Mouse (Mus musculus) kidney, embryonic 15.5 days (tissue): ENCODE measurements around the gene Gsn. TPM values are rescaled to one million over a fixed set of nuclear protein-coding genes. Genes with fewer than 3 reads are reported as not detected.

Source experiments
- ATAC-seq: fragments of 200-750 bp; cut with Nextera tagmentation; replicated peaks from 2 replicates; pipeline ENCODE4 v1.8.0; 2017; ENCODE audit warnings: moderate TSS enrichment; ENCODE audit not compliant: low FRiP score
- H3K27ac ChIP-seq: fragments of 300-500 bp; sonication (generic); 2 replicates; pipeline ENCODE4 v1.5.1; 2015; ENCODE audit warnings: mild to moderate bottlenecking, inconsistent platforms
- H3K27me3 ChIP-seq: fragments of 300-500 bp; sonication (generic); 2 replicates; pipeline ENCODE4 v1.6.1; 2015; ENCODE audit warnings: inconsistent platforms
- H3K36me3 ChIP-seq: fragments of 300-500 bp; sonication (generic); 2 replicates; pipeline ENCODE4 v1.6.1; 2015; ENCODE audit warnings: inconsistent platforms
- H3K4me1 ChIP-seq: fragments of 300-500 bp; sonication (generic); 2 replicates; pipeline ENCODE4 v1.6.1; 2015; ENCODE audit warnings: inconsistent platforms
- H3K4me2 ChIP-seq: fragments of 300-500 bp; sonication (generic); 2 replicates; pipeline ENCODE4 v1.6.1; 2015; ENCODE audit warnings: moderate library complexity, mild to moderate bottlenecking, inconsistent platforms
- H3K4me3 ChIP-seq: fragments of 300-500 bp; sonication (generic); replicated peaks from 2 replicates; pipeline ENCODE4 v1.5.1; 2015; ENCODE audit warnings: mild to moderate bottlenecking, inconsistent platforms
- H3K9ac ChIP-seq: fragments of 300-500 bp; sonication (generic); 2 replicates; pipeline ENCODE4 v1.6.1; 2015; ENCODE audit warnings: mild to moderate bottlenecking, inconsistent platforms
- H3K9me3 ChIP-seq: fragments of 300-500 bp; sonication (generic); replicated peaks from 2 replicates; pipeline ENCODE4 v1.6.1; 2016; ENCODE audit warnings: inconsistent platforms
- WGBS: fragments of 180-500 bp; shearing (Covaris S2); methylation state at CpG from one replicate; pipeline ENCODE4 v1.1.7; 2015; ENCODE audit warnings: mixed read lengths; 5-methylcytosine and 5-hydroxymethylcytosine counted together
- polyA plus RNA-seq: library from polyadenylated mRNA; unstranded; fragments of >200 nt; fragmentation: Nextera tagmentation; extraction: Ambion mirVana; gene quantifications from 2 replicates; pipeline ENCODE4 v1.2.1, GENCODE M21; 2015

The Gsn gene
- polyA plus RNA-seq, 1 experiment from 2014 or later, result 144 TPM

DNA sequence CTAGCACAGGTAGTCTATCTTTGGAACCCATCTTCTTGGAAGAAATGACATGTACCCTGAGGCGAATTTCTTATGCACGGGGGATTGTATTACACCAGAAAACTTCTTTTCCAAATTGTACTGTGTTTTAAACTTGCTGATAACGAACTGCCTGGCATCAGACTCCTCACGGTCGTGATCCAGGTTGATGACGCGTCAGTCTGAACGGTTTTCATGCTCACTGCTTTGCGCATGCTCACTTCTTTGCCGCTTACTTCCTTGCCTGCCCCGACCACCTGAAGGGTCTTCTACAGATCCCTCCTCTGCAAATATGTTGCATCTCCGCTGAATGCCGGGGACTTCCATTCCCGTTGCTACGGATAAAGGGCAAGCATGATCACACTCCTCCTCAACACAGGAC lies 31.9 kb upstream of the Gsn start:
- Histone ChIP-seq H3K9ac (no peak overlapping the region), H3K36me3 (no peaks in the 10 kb centered on the region), H3K27me3 (no peaks in the 10 kb centered on the region), H3K4me3 (no peak overlapping the region), H3K27ac (no peak overlapping the region), H3K4me2 (no peak overlapping the region), H3K4me1 (peaks cover 6% of the 10 kb centered on the region; the same call in 1 of the 2 replicates), H3K9me3 (no peaks in the 10 kb centered on the region)
- WGBS, result 85% methylated on average over 15 of the region's 15 CpGs
- no peak for ATAC-seq

DNA sequence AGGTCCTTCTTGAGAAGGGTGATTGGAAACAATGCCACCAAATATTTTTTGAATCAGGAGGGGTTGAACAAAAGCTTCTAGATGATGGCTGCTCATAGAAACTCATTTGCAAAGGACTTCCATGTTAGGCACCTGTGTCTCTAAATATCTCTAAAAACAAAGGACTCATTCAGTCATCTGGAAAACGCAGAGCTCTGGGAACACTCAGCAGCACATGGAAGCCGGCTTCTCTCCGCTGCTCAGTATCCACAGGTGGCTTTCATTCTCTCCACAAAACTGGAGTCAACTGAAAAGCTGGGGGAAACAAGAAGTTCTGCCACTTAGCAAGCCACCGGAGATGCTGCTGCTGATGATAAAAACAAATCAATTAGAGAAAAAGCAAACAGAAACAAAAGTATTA lies 28.0 kb upstream of the Gsn start:
- no peak overlapping the region for H3K9ac ChIP-seq
- no peaks in the 10 kb centered on the region for H3K9me3 ChIP-seq
- 73% methylated on average over 4 of the region's 4 CpGs for WGBS
- ATAC-seq, result no peak
- no peaks in the 10 kb centered on the region for H3K36me3 ChIP-seq
- H3K27ac ChIP-seq, result no peak overlapping the region
- no peak overlapping the region for H3K4me3 ChIP-seq
- H3K4me1 ChIP-seq, result peaks cover 21% of the 10 kb centered on the region
- no peak overlapping the region for H3K4me2 ChIP-seq
- H3K27me3 ChIP-seq, result no peaks in the 10 kb centered on the region

GRCm38 (mm10) chr2:35230215-35230614 lies 26.0 kb upstream of the Gsn start:
- Histone ChIP-seq H3K4me3 (no peak overlapping the region), H3K9ac (no peak overlapping the region), H3K27me3 (no peaks in the 10 kb centered on the region), H3K9me3 (no peaks in the 10 kb centered on the region), H3K4me2 (no peak overlapping the region), H3K36me3 (no peaks in the 10 kb centered on the region), H3K27ac (no peak overlapping the region), H3K4me1 (peaks cover 15% of the 10 kb centered on the region)
- WGBS, result 16% methylated on average over 8 of the region's 8 CpGs
- no peak for ATAC-seq

- no peaks in the 10 kb centered on the region for H3K36me3 ChIP-seq
- no peaks in the 10 kb centered on the region for H3K27me3 ChIP-seq
- no peak overlapping the region for H3K4me3 ChIP-seq
- ATAC-seq, result no peak
- H3K9me3 ChIP-seq, result no peaks in the 10 kb centered on the region
- no peak overlapping the region for H3K9ac ChIP-seq
- H3K4me2 ChIP-seq, result no peak overlapping the region
- peaks cover 17% of the 10 kb centered on the region for H3K4me1 ChIP-seq
- H3K27ac ChIP-seq, result peak overlapping the region; percentile 18; the same call in 1 of the 2 replicates
- 36% methylated on average over 2 of the region's 2 CpGs for WGBS
Measured at GRCm38 (mm10) chr2:35231871-35232270, 24.3 kb upstream of the Gsn start.

DNA sequence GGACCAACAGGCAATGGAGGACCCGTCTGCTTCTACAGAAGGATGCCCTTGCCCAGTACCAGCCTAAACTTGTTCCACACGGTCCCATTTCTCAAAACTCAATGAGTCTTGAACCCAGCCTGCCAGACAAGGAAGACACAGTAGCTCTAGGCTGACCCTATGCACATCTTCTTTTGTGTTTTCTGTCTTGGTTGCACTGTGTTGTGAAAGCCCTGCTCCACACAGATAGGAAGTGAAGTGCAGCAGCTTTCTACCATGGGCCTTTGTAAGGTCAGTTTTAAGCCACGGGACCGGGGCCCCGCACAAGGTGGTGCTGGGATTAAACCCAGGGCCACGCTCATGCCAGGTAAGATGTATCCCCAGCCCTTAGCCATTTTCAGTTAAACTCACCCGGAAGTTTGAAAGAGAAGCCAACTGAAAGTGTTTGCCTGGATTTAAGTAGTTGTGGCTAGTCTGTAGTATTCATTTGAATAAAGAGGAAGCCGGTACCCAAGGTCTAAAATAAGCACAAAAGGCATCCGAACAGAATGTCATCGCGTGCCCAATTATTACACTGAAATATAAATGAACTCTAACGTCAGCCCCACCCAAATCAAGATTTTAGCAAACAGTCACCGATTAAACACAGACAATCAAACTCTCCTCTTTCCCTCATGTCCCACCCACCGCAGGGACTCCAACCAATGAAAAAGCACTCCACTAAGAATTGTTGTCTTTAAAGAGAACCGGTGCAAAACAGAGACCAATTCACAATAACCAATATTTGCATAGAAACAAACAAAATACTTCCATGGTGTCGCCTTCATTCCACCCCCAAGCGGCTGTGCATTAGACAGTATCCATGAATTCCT lies 23.4 kb upstream of the Gsn start:
- no peak overlapping the region for H3K4me2 ChIP-seq
- 77% methylated on average over 17 of the region's 17 CpGs for WGBS
- no peaks in the 10 kb centered on the region for H3K9me3 ChIP-seq
- H3K4me3 ChIP-seq, result no peak overlapping the region
- H3K4me1 ChIP-seq, result peaks cover 17% of the 10 kb centered on the region
- ATAC-seq, result no peak
- H3K9ac ChIP-seq, result no peak overlapping the region
- H3K27ac ChIP-seq, result no peak overlapping the region
- no peaks in the 10 kb centered on the region for H3K36me3 ChIP-seq
- no peaks in the 10 kb centered on the region for H3K27me3 ChIP-seq

GRCm38 (mm10) chr2:35233898-35234297 lies 22.3 kb upstream of the Gsn start:
- peaks cover 17% of the 10 kb centered on the region for H3K4me1 ChIP-seq
- H3K9me3 ChIP-seq, result no peaks in the 10 kb centered on the region
- H3K27ac ChIP-seq, result no peak overlapping the region
- no peak overlapping the region for H3K4me2 ChIP-seq
- 38% methylated on average over 3 of the region's 3 CpGs for WGBS
- H3K9ac ChIP-seq, result no peak overlapping the region
- H3K4me3 ChIP-seq, result no peak overlapping the region
- no peaks in the 10 kb centered on the region for H3K36me3 ChIP-seq
- H3K27me3 ChIP-seq, result no peaks in the 10 kb centered on the region
- ATAC-seq, result no peak

GRCm38 (mm10) chr2:35235021-35235420 lies 21.2 kb upstream of the Gsn start:
- ATAC-seq, result no peak
- H3K36me3 ChIP-seq, result no peaks in the 10 kb centered on the region
- 75% methylated on average over 6 of the region's 6 CpGs for WGBS

DNA sequence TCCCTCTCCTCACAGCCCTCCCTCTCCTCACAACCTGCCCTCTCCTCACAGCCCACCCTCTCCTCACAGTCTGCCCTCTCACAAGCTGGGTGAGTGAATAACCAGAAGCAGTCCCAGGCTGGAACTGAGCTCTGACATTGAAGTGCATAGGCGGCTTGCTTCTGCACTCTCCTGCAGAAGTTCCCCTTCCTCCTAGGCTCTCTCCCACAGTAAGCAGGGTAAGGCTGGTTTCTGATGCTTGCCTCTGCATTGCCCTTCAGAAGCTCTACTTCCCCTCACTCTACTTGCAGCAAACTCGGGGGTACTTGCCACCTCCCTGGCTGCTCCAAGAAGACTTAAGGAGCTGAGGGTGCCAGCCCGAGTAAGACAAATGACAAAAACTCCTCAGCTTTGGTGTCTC lies 11.9 kb upstream of the Gsn start:
- no peak for ATAC-seq
- Histone ChIP-seq H3K9ac (no peak overlapping the region), H3K4me2 (no peak overlapping the region), H3K27me3 (no peaks in the 10 kb centered on the region), H3K4me3 (no peak overlapping the region), H3K27ac (0 out of 2 replicates have a peak overlapping the region, but pooled peaks have one; percentile 14), H3K4me1 (peaks cover 23% of the 10 kb centered on the region), H3K36me3 (no peaks in the 10 kb centered on the region), H3K9me3 (no peaks in the 10 kb centered on the region)
- WGBS, result 56% methylated on average over 3 of the region's 3 CpGs

More at GRCm38 (mm10) chr2:35235021-35235420, 21.2 kb upstream of the Gsn start:
- no peak overlapping the region for H3K4me2 ChIP-seq
- H3K9ac ChIP-seq, result no peak overlapping the region
- no peak overlapping the region for H3K27ac ChIP-seq
- no peaks in the 10 kb centered on the region for H3K27me3 ChIP-seq
- peaks cover 17% of the 10 kb centered on the region for H3K4me1 ChIP-seq
- H3K4me3 ChIP-seq, result no peak overlapping the region
- no peaks in the 10 kb centered on the region for H3K9me3 ChIP-seq

- WGBS, result 64% methylated on average over 5 of the region's 5 CpGs
Measured at GRCm38 (mm10) chr2:35247763-35248162, 8.4 kb upstream of the Gsn start.

GRCm38 (mm10) chr2:35252733-35253132 lies 3.4 kb upstream of the Gsn start:
- H3K36me3 ChIP-seq, result no peaks in the 10 kb centered on the region
- peaks cover 25% of the 10 kb centered on the region for H3K4me1 ChIP-seq
- H3K27me3 ChIP-seq, result peaks cover 14% of the 10 kb centered on the region; the same call in 1 of the 2 replicates
- no peak overlapping the region for H3K4me2 ChIP-seq
- no peak overlapping the region for H3K27ac ChIP-seq
- no peak for ATAC-seq
- 40% methylated on average over 6 of the region's 6 CpGs for WGBS
- no peak overlapping the region for H3K9ac ChIP-seq
- no peak overlapping the region for H3K4me3 ChIP-seq
- no peaks in the 10 kb centered on the region for H3K9me3 ChIP-seq

More at GRCm38 (mm10) chr2:35247763-35248162, 8.4 kb upstream of the Gsn start:
- ATAC-seq, result no peak
- Histone ChIP-seq H3K4me3 (no peak overlapping the region), H3K9ac (no peak overlapping the region), H3K9me3 (no peaks in the 10 kb centered on the region), H3K36me3 (no peaks in the 10 kb centered on the region), H3K4me1 (peaks cover 17% of the 10 kb centered on the region; the same call in 1 of the 2 replicates), H3K27ac (no peak overlapping the region), H3K4me2 (no peak overlapping the region), H3K27me3 (no peaks in the 10 kb centered on the region)

DNA sequence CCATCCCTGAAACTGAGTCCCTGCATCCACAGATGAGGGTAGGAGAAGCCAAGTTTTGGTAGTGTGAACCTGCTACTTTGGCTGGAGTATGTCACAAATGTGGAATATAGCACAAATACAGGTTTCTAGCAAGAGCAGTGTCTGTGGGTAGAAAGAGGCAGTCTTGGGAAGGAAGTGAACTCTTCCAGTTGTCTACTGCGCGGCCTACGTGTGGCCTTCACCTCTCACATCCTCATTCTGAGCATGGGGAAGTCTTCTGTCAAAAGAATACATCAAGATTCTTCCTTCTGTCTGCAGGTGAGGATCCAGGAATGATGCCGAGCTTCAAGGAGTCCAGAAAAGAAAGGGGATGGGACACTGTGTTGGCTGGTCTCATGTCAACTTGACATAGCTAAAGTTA lies 2.4 kb upstream of the Gsn start:
- Histone ChIP-seq H3K4me3 (no peak overlapping the region), H3K4me1 (peaks cover 33% of the 10 kb centered on the region), H3K27me3 (peaks cover 14% of the 10 kb centered on the region; the same call in 1 of the 2 replicates), H3K9ac (no peak overlapping the region), H3K27ac (no peak overlapping the region), H3K9me3 (no peaks in the 10 kb centered on the region), H3K4me2 (no peak overlapping the region), H3K36me3 (no peaks in the 10 kb centered on the region)
- ATAC-seq, result no peak
- WGBS, result 89% methylated on average over 4 of the region's 4 CpGs

- Histone ChIP-seq H3K36me3 (no peaks in the 10 kb centered on the region), H3K27ac (no peak overlapping the region), H3K9me3 (no peaks in the 10 kb centered on the region), H3K4me3 (no peak overlapping the region), H3K4me2 (no peak overlapping the region), H3K27me3 (peaks cover 14% of the 10 kb centered on the region; the same call in 1 of the 2 replicates), H3K4me1 (peaks cover 45% of the 10 kb centered on the region), H3K9ac (no peak overlapping the region)
- ATAC-seq, result no peak
- 86% methylated on average over 5 of the region's 5 CpGs for WGBS
Measured at GRCm38 (mm10) chr2:35255004-35255403, 1.2 kb upstream of the Gsn start.
